22 mouse cellular contexts compared by ENCODE assay signal in the genomic region with DNA sequence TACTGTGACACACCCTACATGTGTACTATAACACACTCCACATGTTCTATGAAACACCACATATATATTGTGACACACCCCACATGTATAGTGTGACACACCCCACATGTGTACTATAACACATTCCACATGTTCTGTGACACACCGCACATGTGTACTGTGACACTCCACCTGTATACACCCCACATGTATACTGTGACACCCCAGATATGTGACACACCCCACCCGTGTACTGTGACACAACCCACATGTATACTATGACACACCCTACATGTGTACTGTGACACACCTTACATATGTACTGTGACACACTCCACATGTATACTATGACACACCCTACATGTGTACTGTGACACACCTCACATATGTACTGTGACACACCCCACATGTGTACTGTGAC. TPM values are rescaled to one million over a fixed set of nuclear protein-coding genes. Genes with fewer than 3 reads are reported as not detected.
DNase-seq lines count a peak whose midpoint lies in the region; ATAC-seq and TF ChIP-seq lines count a peak whose summit lies in the region.
"Had no signal": no experiment of that assay in that cellular context is flagged by ENCODE, and none has a peak within 500 bp of the region (broad histone marks: within the 10 kb centered on the region; RNA-seq: fewer than 3 reads in every experiment).

No protein-coding gene starts in this region.

- WGBS in heart, embryonic 16.5 days, result 88% methylated on average over 2 of the region's 2 CpGs
- WGBS in liver, embryonic 14.5 days (ENCODE audit: insufficient replicate concordance), result 65% methylated on average over 2 of the region's 2 CpGs
- 96% methylated on average over 2 of the region's 2 CpGs for WGBS in hindbrain, postnatal 0 days
- 91% methylated on average over 2 of the region's 2 CpGs for WGBS in stomach, embryonic 16.5 days

- H3K27me3 ChIP-seq in heart, embryonic 16.5 days (ENCODE audit: control insufficient read depth, insufficient read depth, low read length), result peaks cover under 1% of the 10 kb centered on the region; the same call in 1 of the 2 replicates
- H3K27me3 ChIP-seq in liver, embryonic 14.5 days (ENCODE audit: control insufficient read depth, insufficient read depth, low read length), result no peaks in the 10 kb centered on the region
- H3K27me3 ChIP-seq in hindbrain, postnatal 0 days (ENCODE audit: insufficient read depth, low read length), result no peaks in the 10 kb centered on the region
- no peaks in the 10 kb centered on the region for H3K27me3 ChIP-seq in stomach, embryonic 16.5 days (ENCODE audit: control insufficient read depth, insufficient read depth, low read length)
- H3K27me3 ChIP-seq: neural tube, embryonic 15.5 days had no signal

- no peak overlapping the region for H3K4me2 ChIP-seq in heart, embryonic 16.5 days (ENCODE audit: low read depth, low read length)
- no peak overlapping the region for H3K4me2 ChIP-seq in liver, embryonic 14.5 days (ENCODE audit: low read depth)
- H3K4me2 ChIP-seq in hindbrain, postnatal 0 days (ENCODE audit: low read depth, low read length), result no peak overlapping the region
- no peak overlapping the region for H3K4me2 ChIP-seq in stomach, embryonic 16.5 days (ENCODE audit: low read depth, low read length)
- H3K4me2 ChIP-seq: neural tube, embryonic 15.5 days had no signal

- no peaks in the 10 kb centered on the region for H3K9me3 ChIP-seq in heart, embryonic 16.5 days (replicated peaks; ENCODE audit: control insufficient read depth, low read length)
- H3K9me3 ChIP-seq in liver, embryonic 14.5 days (ENCODE audit: control insufficient read depth, low read length), result no peaks in the 10 kb centered on the region
- no peaks in the 10 kb centered on the region for H3K9me3 ChIP-seq in hindbrain, postnatal 0 days (ENCODE audit: low read length)
- H3K9me3 ChIP-seq in stomach, embryonic 16.5 days (replicated peaks; ENCODE audit: control insufficient read depth, low read length), result no peaks in the 10 kb centered on the region
- H3K9me3 ChIP-seq: neural tube, embryonic 15.5 days had no signal

- no peaks in the 10 kb centered on the region; the same call in 1 of the 2 replicates for H3K4me1 ChIP-seq in heart, embryonic 16.5 days (ENCODE audit: control insufficient read depth, insufficient read depth, low read length)
- H3K4me1 ChIP-seq in liver, embryonic 14.5 days (replicated peaks; ENCODE audit: control insufficient read depth in 2 of 2, insufficient read depth in 2 of 2, low read length in 1 of 2), result no peaks in the 10 kb centered on the region
- H3K4me1 ChIP-seq in hindbrain, postnatal 0 days (ENCODE audit: insufficient read depth, low read length), result no peaks in the 10 kb centered on the region
- H3K4me1 ChIP-seq in stomach, embryonic 16.5 days (ENCODE audit: control insufficient read depth, insufficient read depth, low read length), result peaks cover 4% of the 10 kb centered on the region

- intact Hi-C loops in heart, postnatal 10 days (cut with DNase I), result no loop called here

- TF ChIP-seq CTCF in liver, embryonic 14.5 days (IDR thresholded peaks at IDR 0.05; ENCODE audit: low read depth), result no peak
- TF ChIP-seq CTCF in hindbrain, postnatal 0 days (IDR thresholded peaks at IDR 0.05; ENCODE audit: low read depth), result no peak

- ATAC-seq in heart, embryonic 16.5 days (replicated peaks; ENCODE audit: extremely low read depth, insufficient read depth, low FRiP score), result 0 out of 2 replicates have a peak, but pooled peaks have one; percentile 10
- peak; percentile 13; the same call in 1 of the 2 replicates for ATAC-seq in liver, embryonic 14.5 days (ENCODE audit: insufficient read depth)
- ATAC-seq in hindbrain, postnatal 0 days, result 0 out of 2 replicates have a peak, but pooled peaks have one; percentile 19
- ATAC-seq in stomach, embryonic 16.5 days (ENCODE audit: insufficient read depth, low FRiP score), result peak; percentile 5; the same call in 1 of the 2 replicates

- H3K27ac ChIP-seq in heart, embryonic 16.5 days (ENCODE audit: low read length), result no peak overlapping the region
- H3K27ac ChIP-seq in liver, embryonic 14.5 days, result no peak overlapping the region
- no peak overlapping the region for H3K27ac ChIP-seq in hindbrain, postnatal 0 days
- H3K27ac ChIP-seq in stomach, embryonic 16.5 days (ENCODE audit: low read length), result no peak overlapping the region
- H3K27ac ChIP-seq: neural tube, embryonic 15.5 days had no signal

- no peaks in the 10 kb centered on the region for H3K36me3 ChIP-seq in heart, embryonic 16.5 days (ENCODE audit: control insufficient read depth, insufficient read depth)
- no peaks in the 10 kb centered on the region for H3K36me3 ChIP-seq in liver, embryonic 14.5 days (replicated peaks; ENCODE audit: control insufficient read depth, insufficient read depth, low read depth)
- no peaks in the 10 kb centered on the region for H3K36me3 ChIP-seq in hindbrain, postnatal 0 days (ENCODE audit: insufficient read depth, low read length)
- H3K36me3 ChIP-seq in stomach, embryonic 16.5 days (ENCODE audit: control insufficient read depth, insufficient read depth, low read length), result no peaks in the 10 kb centered on the region
- H3K36me3 ChIP-seq: neural tube, embryonic 15.5 days had no signal

- no peak overlapping the region for H3K9ac ChIP-seq in heart, embryonic 16.5 days (ENCODE audit: low read length)
- no peak overlapping the region for H3K9ac ChIP-seq in liver, embryonic 14.5 days (replicated peaks)
- no peak overlapping the region for H3K9ac ChIP-seq in hindbrain, postnatal 0 days (replicated peaks; ENCODE audit: low read length)
- no peak overlapping the region for H3K9ac ChIP-seq in stomach, embryonic 16.5 days (ENCODE audit: low read length)
- H3K9ac ChIP-seq: neural tube, embryonic 15.5 days had no signal

- DNase-seq in heart, postnatal 10 days, result no peak
- DNase-seq in liver, embryonic 14.5 days (ENCODE audit: low read depth in 3 of 3, low spot score in 3 of 3), result no peak
- DNase-seq in liver, result no peak
- DNase-seq in hindbrain, postnatal 0 days (ENCODE audit: low spot score), result no peak
- no peak for DNase-seq in right cerebral cortex, postnatal 25 days
- DNase-seq: cerebellum, adult 2 months; gastrocnemius, postnatal 14 days; heart, postnatal 36 days; kidney, adult 11 months; kidney, postnatal 4 days; layer of hippocampus, postnatal 36 days; lung, adult 18-20 months; lung, postnatal 36 days; retina, postnatal 1 day; thymus, postnatal 4 days had no signal

- TF ChIP-seq EP300 in liver, embryonic 14.5 days (IDR thresholded peaks at IDR 0.05; ENCODE audit: low read depth), result no peak

- H3K4me3 ChIP-seq in heart, embryonic 16.5 days (ENCODE audit: low read length), result no peak overlapping the region
- no peak overlapping the region for H3K4me3 ChIP-seq in liver, embryonic 14.5 days (ENCODE audit: insufficient read depth in 1 of 2, low read depth in 2 of 2, low read length in 2 of 2)
- H3K4me3 ChIP-seq in hindbrain, postnatal 0 days (ENCODE audit: low read length), result no peak overlapping the region
- H3K4me3 ChIP-seq in stomach, embryonic 16.5 days (replicated peaks; ENCODE audit: low read length), result no peak overlapping the region
- H3K4me3 ChIP-seq: neural tube, embryonic 15.5 days had no signal

RNA-seq across cellular contexts. Expression of a gene that starts 10.8 kb away (rescaled TPM):
- 0.11 TPM in 1 of 2 replicates, not detected in the other for polyA plus RNA-seq in heart, embryonic 16.5 days (2015; fragmentation: Nextera tagmentation; extraction: Ambion mirVana)
- total RNA-seq in heart, postnatal 10 days (2021), result under 1 TPM in 1 of 2 experiments, not detected in 1; 0.19 TPM
- polyA plus RNA-seq in liver, embryonic 14.5 days (2012; rRNA removed), result 0.02 TPM in 1 of 2 replicates, not detected in the other
- not detected in 2 replicates for polyA plus RNA-seq in liver, embryonic 14.5 days (2014; fragmentation: Nextera tagmentation; extraction: Ambion mirVana)
- total RNA-seq in hindbrain, postnatal 0 days (2014; rRNA removed), result 36.6 and 38.6 TPM in 2 replicates
- 2.8 TPM in 2 replicates for polyA plus RNA-seq in hindbrain, postnatal 0 days (2015; fragmentation: Nextera tagmentation; extraction: Ambion mirVana)
- not detected in 2 replicates for polyA plus RNA-seq in stomach, embryonic 16.5 days (2015; fragmentation: Nextera tagmentation; extraction: Ambion mirVana)
- total RNA-seq: common myeloid progenitor, adult 5-6 weeks; gastrocnemius, postnatal 14 days; heart, adult 8-10 months; heart, postnatal 36 days had no signal
- polyA plus RNA-seq: C2C12; small intestine, adult 2 months had no signal

RNA-seq across cellular contexts. Expression of a gene that starts 28.1 kb away (rescaled TPM):
- polyA plus RNA-seq in heart, embryonic 16.5 days (2015; fragmentation: Nextera tagmentation; extraction: Ambion mirVana), result 5.3 and 6.1 TPM in 2 replicates
- 1 to 10 TPM; 6.5 to 7.5 TPM for total RNA-seq in heart, postnatal 10 days (2021)
- 1.4 and 1.6 TPM in 2 replicates for polyA plus RNA-seq in liver, embryonic 14.5 days (2012; rRNA removed)
- polyA plus RNA-seq in liver, embryonic 14.5 days (2014; fragmentation: Nextera tagmentation; extraction: Ambion mirVana), result 1.3 and 1.7 TPM in 2 replicates
- total RNA-seq in hindbrain, postnatal 0 days (2014; rRNA removed), result 19.3 and 28.0 TPM in 2 replicates
- polyA plus RNA-seq in hindbrain, postnatal 0 days (2015; fragmentation: Nextera tagmentation; extraction: Ambion mirVana), result 13.2 and 14.2 TPM in 2 replicates
- polyA plus RNA-seq in stomach, embryonic 16.5 days (2015; fragmentation: Nextera tagmentation; extraction: Ambion mirVana), result 8.9 and 10.2 TPM in 2 replicates
